Mouse (Mus musculus) testis, postnatal 10 days (tissue): Measurements from ENCODE around the gene Plxna3.
"Not testable (repeated sequence)": the region's sequence is repeated elsewhere in the genome, so short reads cannot be mapped to it uniquely, and the experiment has no call there.

Experiments
- DNase-seq: peaks from one replicate; pipeline ENCODE4 v3.0.0; 2021; ENCODE audit warnings: low spot score

The Plxna3 gene

GRCm38 (mm10) chrX:74328725-74329161, at the start of gene Plxna3:
Gene Plxna3, plus strand, starts transcription at chrX:74329066.
- DNase-seq, result peak; percentile 80

- DNase-seq, result no peak
These were observed 47.7 kb upstream of the Plxna3 start for GRCm38 (mm10) chrX:74281041-74281731.

GRCm38 (mm10) chrX:74281732-74282394, 47.0 kb upstream of the Plxna3 start, which contains the start of the genes Taz and Dnase1l1:
Gene Taz, plus strand, starts transcription at chrX:74281912.
Gene Dnase1l1, minus strand, starts transcription at chrX:74282337.
- peak; percentile 74 for DNase-seq

GRCm38 (mm10) chrX:74282395-74283091, 46.3 kb upstream of the Plxna3 start:
- peak; percentile 90 for DNase-seq

- DNase-seq, result no peak
These were observed 45.8 kb upstream of the Plxna3 start for GRCm38 (mm10) chrX:74283092-74283437.

- DNase-seq, result no peak
These were observed 35.4 kb upstream of the Plxna3 start for GRCm38 (mm10) chrX:74293431-74293830.

- peak; percentile 95 for DNase-seq
These were observed 32.1 kb upstream of the Plxna3 start, which contains the start of gene Atp6ap1 for GRCm38 (mm10) chrX:74296538-74297448. Gene Atp6ap1, plus strand, starts transcription at chrX:74297097.

GRCm38 (mm10) chrX:74298348-74298747, 30.5 kb upstream of the Plxna3 start:
- no peak for DNase-seq

GRCm38 (mm10) chrX:74299721-74300120, 29.1 kb upstream of the Plxna3 start:
- DNase-seq, result no peak

GRCm38 (mm10) chrX:74304867-74305700, 23.8 kb upstream of the Plxna3 start, which contains the start of gene Gdi1:
Gene Gdi1, plus strand, starts transcription at chrX:74304998.
- peak; percentile 76 for DNase-seq

GRCm38 (mm10) chrX:74312540-74313464, 16.1 kb upstream of the Plxna3 start, which contains the start of gene Fam50a:
Gene Fam50a, plus strand, starts transcription at chrX:74313033.
- peak; percentile 86 for DNase-seq

GRCm38 (mm10) chrX:74329215-74329671, 377 bp downstream of the Plxna3 start:
- no peak for DNase-seq

GRCm38 (mm10) chrX:74330166-74330930, 1.5 kb downstream of the Plxna3 start:
- no peak for DNase-seq

- no peak for DNase-seq
These were observed 24.0 kb downstream of the Plxna3 start for GRCm38 (mm10) chrX:74352645-74353466.

GRCm38 (mm10) chrX:74353467-74353770, 24.6 kb downstream of the Plxna3 start, which contains the start of gene Lage3:
Gene Lage3, minus strand, starts transcription at chrX:74353618.
- DNase-seq, result peak; percentile 86

GRCm38 (mm10) chrX:74357069-74357468, 28.2 kb downstream of the Plxna3 start:
- not testable (repeated sequence) for DNase-seq

GRCm38 (mm10) chrX:74359171-74359570, 30.3 kb downstream of the Plxna3 start:
- DNase-seq, result no peak

GRCm38 (mm10) chrX:74367512-74367911, 38.6 kb downstream of the Plxna3 start:
- no peak for DNase-seq
